Mouse (Mus musculus): ENCODE measurements at regions not wholly inside any gene's neighbourhood (a gene's known extent, or its start where the extent isn't known, plus 50 kb on each side); places are given as distances from the start of the nearest gene placed in this dataset.

GRCm38 (mm10) chr16:93190301-93190700 is 364.4 kb upstream of the Runx1 start:
- TF ChIP-seq CTCF (IDR thresholded peaks at IDR 0.05) = no peak
- TF ChIP-seq EP300 (IDR thresholded peaks at IDR 0.05) = no peak

Measured in lung, postnatal 0 days (tissue).